32 mouse cellular contexts compared by ENCODE assay signal in the genomic region with DNA sequence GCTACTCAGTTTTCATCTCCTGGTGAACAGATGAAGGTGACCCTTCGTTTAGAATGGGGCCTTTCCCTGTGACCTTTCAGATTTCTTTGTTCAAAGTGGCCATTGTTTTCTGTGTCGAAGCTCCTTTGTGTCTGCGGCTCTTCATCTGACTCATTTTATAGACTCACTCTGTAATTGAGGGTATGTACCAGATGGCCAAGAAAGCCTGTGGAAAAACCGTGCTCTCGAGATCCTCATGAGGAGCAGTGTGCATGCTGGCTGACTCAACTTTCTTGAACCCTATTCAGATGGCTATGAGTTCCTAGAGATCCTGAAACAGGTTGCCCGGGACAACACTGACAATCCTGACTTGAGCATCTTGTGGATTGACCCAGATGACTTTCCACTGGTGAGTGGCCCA. TPM values are rescaled to one million over a fixed set of nuclear protein-coding genes. Genes with fewer than 3 reads are reported as not detected.
A peak's percentile ranks its signal among the peaks of the same experiment; 100 is the strongest.
DNase-seq lines count a peak whose midpoint lies in the region; ATAC-seq and TF ChIP-seq lines count a peak whose summit lies in the region.
"Had no signal": no experiment of that assay in that cellular context is flagged by ENCODE, and none has a peak within 500 bp of the region (broad histone marks: within the 10 kb centered on the region; RNA-seq: fewer than 3 reads in every experiment).

No protein-coding gene starts in this region.

- no peaks in the 10 kb centered on the region for H3K9me3 ChIP-seq in forebrain, embryonic 10.5 days
- no peaks in the 10 kb centered on the region for H3K9me3 ChIP-seq in forebrain, postnatal 0 days (ENCODE audit: low read length)
- no peaks in the 10 kb centered on the region for H3K9me3 ChIP-seq in stomach, embryonic 16.5 days (replicated peaks; ENCODE audit: control insufficient read depth, low read length)
- no peaks in the 10 kb centered on the region for H3K9me3 ChIP-seq in liver, embryonic 12.5 days (replicated peaks)
- H3K9me3 ChIP-seq: embryonic facial prominence, embryonic 12.5 days; limb, embryonic 12.5 days; midbrain, embryonic 13.5 days had no signal

- TF ChIP-seq CTCF in forebrain, postnatal 0 days (IDR thresholded peaks at IDR 0.05; ENCODE audit: low read depth): no peak

- H3K36me3 ChIP-seq in forebrain, embryonic 10.5 days (replicated peaks): no peaks in the 10 kb centered on the region
- H3K36me3 ChIP-seq in forebrain, postnatal 0 days (ENCODE audit: insufficient read depth): no peaks in the 10 kb centered on the region
- no peaks in the 10 kb centered on the region for H3K36me3 ChIP-seq in stomach, embryonic 16.5 days (ENCODE audit: control insufficient read depth, insufficient read depth, low read length)
- H3K36me3 ChIP-seq in liver, embryonic 12.5 days: no peaks in the 10 kb centered on the region
- H3K36me3 ChIP-seq: embryonic facial prominence, embryonic 12.5 days; limb, embryonic 12.5 days; midbrain, embryonic 13.5 days had no signal

- peaks cover 44% of the 10 kb centered on the region for H3K4me1 ChIP-seq in forebrain, embryonic 10.5 days
- H3K4me1 ChIP-seq in forebrain, postnatal 0 days (ENCODE audit: insufficient read depth): no peaks in the 10 kb centered on the region
- H3K4me1 ChIP-seq in stomach, embryonic 16.5 days (ENCODE audit: control insufficient read depth, insufficient read depth, low read length): peaks cover 1% of the 10 kb centered on the region
- peaks cover 49% of the 10 kb centered on the region for H3K4me1 ChIP-seq in liver, embryonic 12.5 days
- H3K4me1 ChIP-seq: embryonic facial prominence, embryonic 12.5 days; limb, embryonic 12.5 days; megakaryocyte, embryonic 14.5 days had no signal

- H3K27me3 ChIP-seq in forebrain, embryonic 10.5 days (ENCODE audit: poor library complexity, severe bottlenecking): peaks cover 54% of the 10 kb centered on the region
- no peaks in the 10 kb centered on the region for H3K27me3 ChIP-seq in forebrain, postnatal 0 days (ENCODE audit: insufficient read depth, low read length)
- no peaks in the 10 kb centered on the region for H3K27me3 ChIP-seq in stomach, embryonic 16.5 days (ENCODE audit: control insufficient read depth, insufficient read depth, low read length)
- peaks cover 26% of the 10 kb centered on the region for H3K27me3 ChIP-seq in liver, embryonic 12.5 days (replicated peaks)
- H3K27me3 ChIP-seq: limb, embryonic 12.5 days; megakaryocyte, embryonic 14.5 days had no signal

- H3K4me2 ChIP-seq in forebrain, postnatal 0 days (ENCODE audit: low read depth): no peak overlapping the region
- H3K4me2 ChIP-seq in stomach, embryonic 16.5 days (ENCODE audit: low read depth, low read length): no peak overlapping the region
- no peak overlapping the region for H3K4me2 ChIP-seq in liver, embryonic 12.5 days
- H3K4me2 ChIP-seq: embryonic facial prominence, embryonic 12.5 days; heart, embryonic 11.5 days; hindbrain, embryonic 14.5 days; limb, embryonic 12.5 days; liver, embryonic 11.5 days; midbrain, embryonic 13.5 days had no signal

- no peak overlapping the region for H3K4me3 ChIP-seq in forebrain, embryonic 10.5 days
- H3K4me3 ChIP-seq in forebrain, postnatal 0 days (ENCODE audit: low read depth, low read length): no peak overlapping the region
- no peak overlapping the region for H3K4me3 ChIP-seq in stomach, embryonic 16.5 days (replicated peaks; ENCODE audit: low read length)
- no peak overlapping the region for H3K4me3 ChIP-seq in liver, embryonic 12.5 days
- H3K4me3 ChIP-seq: embryonic facial prominence, embryonic 12.5 days; limb, embryonic 12.5 days; megakaryocyte, embryonic 14.5 days; midbrain, embryonic 13.5 days had no signal

- no peak overlapping the region for H3K9ac ChIP-seq in forebrain, postnatal 0 days
- H3K9ac ChIP-seq in stomach, embryonic 16.5 days (ENCODE audit: low read length): no peak overlapping the region
- no peak overlapping the region for H3K9ac ChIP-seq in liver, embryonic 12.5 days
- H3K9ac ChIP-seq: embryonic facial prominence, embryonic 12.5 days; hindbrain, embryonic 14.5 days; limb, embryonic 12.5 days; liver, postnatal 0 days; midbrain, embryonic 13.5 days had no signal

- no peak for ATAC-seq in forebrain, postnatal 0 days
- ATAC-seq in stomach, embryonic 16.5 days (ENCODE audit: insufficient read depth, low FRiP score): no peak
- no peak for ATAC-seq in liver, embryonic 12.5 days
- ATAC-seq in megakaryocyte-erythroid progenitor cell, adult 5-6 weeks (replicated peaks; ENCODE audit: low FRiP score, low TSS enrichment, poor library complexity, severe bottlenecking): no peak
- ATAC-seq: forebrain, embryonic 16.5 days; inflammation-experienced regulatory T-cells, adult 6 months; liver, postnatal 0 days; midbrain, embryonic 13.5 days had no signal

- WGBS in forebrain, embryonic 10.5 days: 53% methylated on average over 6 of the region's 6 CpGs
- WGBS in forebrain, postnatal 0 days: 40% methylated on average over 6 of the region's 6 CpGs
- WGBS in stomach, embryonic 16.5 days: 71% methylated on average over 6 of the region's 6 CpGs
- 75% methylated on average over 6 of the region's 6 CpGs for WGBS in liver, embryonic 12.5 days (ENCODE audit: insufficient replicate concordance)

- DNase-seq in forebrain, embryonic 10.5 days (ENCODE audit: extremely low spot score, low spot score): no peak
- no peak for DNase-seq in forebrain, postnatal 0 days
- DNase-seq in 3T3-L1 (ENCODE audit: low read depth, low spot score) (peak; percentile 71), ZHBTc4 (ENCODE audit: low read depth, low spot score) (peak; percentile 31)
- DNase-seq in thymus, postnatal 4 days: no peak
- DNase-seq: adrenal gland, adult 8-10 months; cerebellum, adult 11-12 months; cerebellum, adult 9-11 months; embryo, embryonic 11 days; gastrocnemius, postnatal 25 days; heart, adult 18-20 months; heart, postnatal 4 days; kidney, adult 11 months; kidney, postnatal 14 days; liver, postnatal 0 days; lung, postnatal 36 days; retina, postnatal 1 day; thymus, postnatal 14 days had no signal

- 0 out of 2 replicates have a peak overlapping the region, but pooled peaks have one; percentile 22 for H3K27ac ChIP-seq in forebrain, embryonic 10.5 days
- H3K27ac ChIP-seq in forebrain, postnatal 0 days (ENCODE audit: low read depth, low read length): no peak overlapping the region
- H3K27ac ChIP-seq in stomach, embryonic 16.5 days (ENCODE audit: low read length): peak overlapping the region; percentile 57; the same call in 1 of the 2 replicates
- no peak overlapping the region for H3K27ac ChIP-seq in liver, embryonic 12.5 days
- H3K27ac ChIP-seq: embryonic facial prominence, embryonic 12.5 days; hindbrain, embryonic 14.5 days; limb, embryonic 12.5 days; midbrain, embryonic 13.5 days had no signal

RNA-seq across cellular contexts. Expression of a gene that starts 55.7 kb away (rescaled TPM):
- polyA plus RNA-seq in forebrain, embryonic 10.5 days (2016; fragmentation: Nextera tagmentation; extraction: Ambion mirVana): not detected in 2 replicates
- 2.3 and 5.3 TPM in 2 replicates for total RNA-seq in forebrain, postnatal 0 days (2014; rRNA removed)
- polyA plus RNA-seq in forebrain, postnatal 0 days (2015; fragmentation: Nextera tagmentation; extraction: Ambion mirVana): 0.59 and 1.1 TPM in 2 replicates
- polyA plus RNA-seq in stomach, embryonic 16.5 days (2015; fragmentation: Nextera tagmentation; extraction: Ambion mirVana): 3.9 and 45.9 TPM in 2 replicates
- 0.60 and 0.98 TPM in 2 replicates for polyA plus RNA-seq in liver, embryonic 12.5 days (2016; fragmentation: Nextera tagmentation; extraction: Ambion mirVana)
- total RNA-seq in megakaryocyte-erythroid progenitor cell, adult 5-6 weeks (2014; fragmentation: Nextera tagmentation): not detected in 2 replicates
- not detected in 2 replicates for total RNA-seq in megakaryocyte-erythroid progenitor cell, adult 5-6 weeks (2017)
- total RNA-seq: MEL had no signal
- polyA plus RNA-seq: forebrain, embryonic 11.5 days; inflammation-experienced regulatory T-cells, adult 6 months had no signal

Comparison
In these comparisons a context has a peak if more than half of its experiments do, and no peak if none do; other contexts are left out.
1. H3K27ac ChIP-seq: peak in forebrain, embryonic 10.5 days (single experiment) and stomach, embryonic 16.5 days (single experiment); none in forebrain, postnatal 0 days (single experiment) and liver, embryonic 12.5 days (single experiment).
2. DNase-seq: peak in 3T3-L1 (single experiment) and ZHBTc4 (single experiment); none in forebrain, embryonic 10.5 days (single experiment), forebrain, postnatal 0 days (single experiment) and thymus, postnatal 4 days (single experiment).